Mouse (Mus musculus) kidney, adult 11 months (tissue): ENCODE measurements around the gene Cables2.

Experiments
- DNase-seq: peaks from one replicate; pipeline ENCODE4 v3.0.0; 2022

Gene Cables2

GRCm38 (mm10) chr2:180254436-180255209, 18.7 kb downstream of the Cables2 start:
- no peak for DNase-seq

GRCm38 (mm10) chr2:180251838-180252237, 21.5 kb downstream of the Cables2 start:
- DNase-seq = no peak

- DNase-seq = peak; percentile 71
Measured at GRCm38 (mm10) chr2:180250930-180251611, 22.2 kb downstream of the Cables2 start.

GRCm38 (mm10) chr2:180248947-180249660, 24.2 kb downstream of the Cables2 start:
- no peak for DNase-seq

- no peak for DNase-seq
Measured at GRCm38 (mm10) chr2:180247916-180248315, 25.4 kb downstream of the Cables2 start.

- no peak for DNase-seq
Measured at GRCm38 (mm10) chr2:180243108-180243507, 30.2 kb downstream of the Cables2 start.

- DNase-seq = no peak
Measured at GRCm38 (mm10) chr2:180238591-180238990, 34.7 kb downstream of the Cables2 start.

GRCm38 (mm10) chr2:180237601-180238345, 35.5 kb downstream of the Cables2 start:
- DNase-seq = no peak

GRCm38 (mm10) chr2:180236930-180237329, 36.4 kb downstream of the Cables2 start:
- peak; percentile 56 for DNase-seq

- DNase-seq = no peak
Measured at GRCm38 (mm10) chr2:180236500-180236899, 36.8 kb downstream of the Cables2 start.

GRCm38 (mm10) chr2:180235788-180236187, 37.5 kb downstream of the Cables2 start:
- no peak for DNase-seq

GRCm38 (mm10) chr2:180234980-180235379, 38.3 kb downstream of the Cables2 start:
- DNase-seq = no peak

- DNase-seq = no peak
Measured at GRCm38 (mm10) chr2:180234353-180234752, 38.9 kb downstream of the Cables2 start.

- no peak for DNase-seq
Measured at GRCm38 (mm10) chr2:180233101-180233904, 40.0 kb downstream of the Cables2 start.

- no peak for DNase-seq
Measured at GRCm38 (mm10) chr2:180230482-180230881, 42.8 kb downstream of the Cables2 start.

- DNase-seq = no peak
Measured at GRCm38 (mm10) chr2:180229129-180229528, 44.2 kb downstream of the Cables2 start.

GRCm38 (mm10) chr2:180228592-180228991, 44.7 kb downstream of the Cables2 start:
- peak; percentile 69 for DNase-seq

GRCm38 (mm10) chr2:180228060-180228458, 45.2 kb downstream of the Cables2 start:
- DNase-seq = no peak

- DNase-seq = peak; percentile 85
Measured at GRCm38 (mm10) chr2:180227262-180228059, 45.8 kb downstream of the Cables2 start.

GRCm38 (mm10) chr2:180225762-180226378, 47.4 kb downstream of the Cables2 start, which contains the start of gene Lama5:
Gene Lama5 (minus strand): TSS chr2:180225859.
- peak; percentile 82 for DNase-seq
